Mouse (Mus musculus) adrenal gland, adult 18-20 months (tissue): ENCODE measurements at regions not wholly inside any gene's neighbourhood (a gene's known extent, or its start where the extent isn't known, plus 50 kb on each side); places are given as distances from the start of the nearest gene placed in this dataset.
A peak's percentile ranks its signal among the peaks of the same experiment; 100 is the strongest.

ENCODE experiments used
- DNase-seq, 2 experiments: peaks; one replicate each; pipeline ENCODE4 v3.0.0; 2021 to 2022; ENCODE audit warnings: low spot score in 2 of 2

DNA sequence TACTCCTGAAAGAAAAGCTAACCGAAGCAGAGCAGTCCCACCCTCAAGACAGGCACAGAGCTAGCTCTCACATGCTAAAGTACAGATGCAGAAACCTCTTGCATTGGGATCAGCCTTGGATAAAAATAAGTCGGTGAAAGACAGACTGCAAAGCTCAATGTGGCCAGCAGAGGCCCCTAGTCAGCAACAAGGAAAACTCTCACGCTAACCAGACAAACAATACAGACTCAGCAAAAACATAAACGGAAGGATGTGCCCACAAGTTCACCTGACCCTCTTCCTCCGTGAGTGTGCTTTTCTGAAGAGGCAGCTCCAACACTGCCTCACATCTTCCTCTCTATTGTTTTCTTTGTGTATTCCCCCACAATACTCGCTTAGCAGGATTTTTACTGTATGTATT lies 77.8 kb downstream of the Rpia start:
- DNase-seq: peak; percentile 35 to 48

GRCm38 (mm10) chr6:70713665-70714064 lies 78.4 kb downstream of the Rpia start:
- DNase-seq: no peak

DNA sequence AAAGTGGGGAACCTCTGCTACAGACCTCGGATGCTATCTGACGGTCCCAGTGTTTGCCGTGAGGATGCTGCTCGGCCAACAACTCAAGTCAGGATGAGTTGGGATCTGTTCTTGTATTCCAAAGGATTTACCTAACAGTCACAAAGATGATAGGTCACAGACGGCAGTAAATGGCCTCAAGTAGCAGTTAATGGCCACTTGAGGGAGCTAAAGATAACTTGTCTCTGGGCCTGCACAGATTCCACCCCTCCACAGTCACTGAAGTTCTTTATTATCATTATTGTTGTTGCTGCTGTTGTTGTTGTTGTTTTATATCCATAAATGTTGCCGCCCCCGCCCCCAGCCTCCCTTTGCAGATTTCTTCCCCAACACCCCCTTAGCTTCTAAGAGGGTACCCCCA lies 78.9 kb downstream of the Rpia start:
- no peak for DNase-seq

DNA sequence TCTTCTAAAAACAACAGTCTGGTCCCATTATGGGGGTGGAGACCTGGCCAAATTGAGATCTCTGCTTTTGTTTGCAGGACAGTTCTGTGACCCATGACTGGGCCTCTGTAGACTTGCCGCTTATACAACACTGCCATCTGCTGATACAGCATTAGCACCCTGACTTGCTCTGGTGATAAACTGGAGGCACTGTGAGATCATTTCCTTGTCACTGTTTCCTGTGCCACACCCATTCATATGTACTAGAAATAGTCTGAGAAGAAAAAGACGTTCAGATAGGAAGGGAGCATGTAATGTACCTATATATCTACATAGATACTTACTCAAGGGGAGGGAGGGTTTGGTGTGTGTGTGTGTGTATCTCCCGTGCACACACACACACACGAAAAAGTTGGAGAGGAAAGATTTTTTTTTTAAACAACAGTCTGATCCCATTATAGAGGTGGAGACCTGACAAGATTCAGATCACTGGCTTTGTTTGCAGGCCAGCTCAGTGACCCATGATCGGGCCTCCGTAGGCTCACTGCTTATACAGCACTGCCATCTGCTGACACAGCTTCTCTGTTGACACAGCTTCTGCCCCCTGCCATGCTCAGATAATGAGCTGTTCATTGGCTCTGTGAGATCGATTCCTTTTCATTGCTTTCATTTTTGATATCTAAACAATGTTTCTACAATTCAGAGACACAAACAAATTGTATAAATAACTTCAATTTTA lies 82.5 kb downstream of the Rpia start:
- no peak for DNase-seq

DNA sequence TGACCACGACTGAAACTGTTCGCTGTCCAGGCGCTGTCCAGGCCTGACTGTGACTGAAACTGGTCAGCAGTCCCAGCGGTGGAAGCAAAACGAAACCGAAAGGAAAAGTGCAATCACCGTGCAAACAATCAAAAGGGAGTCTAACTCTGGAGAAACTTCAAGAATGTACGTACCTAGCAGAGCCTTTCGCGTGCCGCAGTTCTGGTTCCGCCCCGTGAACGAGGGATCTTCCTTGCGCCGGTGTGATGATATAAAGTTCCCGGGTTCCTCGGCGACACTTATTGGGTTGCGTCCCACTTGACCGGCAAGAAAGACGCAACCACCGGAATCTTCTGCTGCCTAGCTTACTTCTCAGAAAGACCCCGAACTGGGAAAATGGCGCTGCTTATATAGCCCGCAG lies 96.4 kb downstream of the Rpia start:
- DNase-seq: no peak
